Mouse (Mus musculus) ovary, postnatal 36 days (tissue): ENCODE measurements at regions not wholly inside any gene's neighbourhood (a gene's known extent, or its start where the extent isn't known, plus 50 kb on each side); places are given as distances from the start of the nearest gene placed in this dataset.
A peak's percentile ranks its signal among the peaks of the same experiment; 100 is the strongest.

Experiments
- DNase-seq: peaks from one replicate; pipeline ENCODE4 v3.0.0; 2022; ENCODE audit warnings: low spot score, mixed read lengths

- peak; percentile 10 for DNase-seq
These were observed 1400.5 kb upstream of the Lrrc6 start for GRCm38 (mm10) chr15:67901191-67901601.

- DNase-seq, result no peak
These were observed 1399.1 kb upstream of the Lrrc6 start for GRCm38 (mm10) chr15:67899772-67900171.

- peak; percentile 63 for DNase-seq
These were observed 1398.3 kb upstream of the Lrrc6 start for GRCm38 (mm10) chr15:67898959-67899403.

DNA sequence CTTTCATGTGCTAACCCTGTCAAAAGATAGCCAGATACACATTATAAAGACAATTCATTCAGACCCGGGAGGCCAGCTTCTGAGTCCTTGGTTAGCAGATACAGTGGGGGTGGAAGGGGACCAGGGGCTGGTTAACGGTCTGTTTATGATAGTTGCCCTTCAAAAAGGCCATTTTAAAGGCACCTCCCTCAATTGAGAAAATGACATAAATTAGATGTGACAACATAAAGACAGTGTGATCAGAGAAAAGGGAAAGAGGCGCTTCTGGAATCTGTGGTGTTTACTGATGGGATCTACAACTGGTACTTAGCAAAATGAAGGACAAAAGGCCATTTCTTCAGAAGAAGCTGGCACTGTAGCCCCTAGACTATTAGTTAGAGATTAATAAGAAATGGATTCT lies 1391.4 kb upstream of the Lrrc6 start:
- DNase-seq, result no peak

DNA sequence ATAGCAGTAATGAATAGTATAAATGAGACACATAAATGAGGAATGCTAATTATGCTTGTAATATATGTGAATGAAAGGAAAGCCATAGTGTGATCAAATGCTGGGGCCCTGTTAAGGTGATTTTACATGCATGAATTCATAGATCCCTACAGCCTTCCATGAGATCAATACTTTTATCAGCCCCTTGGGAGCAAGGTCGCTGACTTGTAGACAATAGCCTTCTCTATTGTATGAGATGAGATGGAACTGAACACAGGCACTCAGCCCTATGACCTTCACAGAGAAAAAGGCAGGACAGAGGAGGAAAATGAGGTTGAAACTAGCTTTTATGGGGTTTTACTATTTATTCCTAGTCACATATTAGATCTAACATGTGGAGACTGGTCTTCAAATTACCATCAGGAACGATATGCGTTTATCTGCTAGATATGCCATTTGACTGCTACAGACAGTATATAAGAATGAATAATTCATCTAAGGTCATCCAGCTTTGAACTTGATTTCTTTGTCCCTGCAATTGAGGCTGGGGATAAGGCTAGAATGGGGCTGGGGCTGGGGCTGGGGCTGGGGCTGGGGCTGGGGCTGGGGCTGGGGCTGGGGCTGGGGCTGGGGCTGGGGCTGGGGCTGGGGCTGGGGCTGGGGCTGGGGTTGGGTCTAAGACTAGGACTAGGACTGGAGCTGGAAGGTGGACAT lies 1390.0 kb upstream of the Lrrc6 start:
- no peak for DNase-seq

GRCm38 (mm10) chr15:67888548-67888947 lies 1387.8 kb upstream of the Lrrc6 start:
- no peak for DNase-seq

DNA sequence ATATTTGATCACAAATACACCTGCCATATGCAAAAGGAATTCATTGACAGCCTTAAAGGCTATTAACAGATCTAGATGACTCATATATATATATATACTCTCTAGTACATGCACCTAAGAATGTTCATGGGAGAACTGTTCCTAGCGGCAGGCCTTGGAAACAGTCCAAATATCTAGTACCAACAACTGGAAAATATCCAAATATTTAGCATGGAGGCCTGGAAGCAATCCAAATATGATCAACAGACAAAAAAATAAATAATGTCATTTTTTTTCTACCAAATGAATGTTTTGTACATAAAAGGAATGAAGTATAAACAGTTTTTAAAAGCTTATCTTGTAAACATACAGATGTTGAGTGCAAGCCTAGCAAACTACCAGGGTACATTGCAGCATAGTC lies 1354.6 kb upstream of the Lrrc6 start:
- no peak for DNase-seq

- DNase-seq, result no peak
These were observed 1349.4 kb upstream of the Lrrc6 start for GRCm38 (mm10) chr15:67850118-67850517.

GRCm38 (mm10) chr15:67845707-67846106 lies 1345.0 kb upstream of the Lrrc6 start:
- DNase-seq, result no peak

GRCm38 (mm10) chr15:67840671-67841070 lies 1340.0 kb upstream of the Lrrc6 start:
- no peak for DNase-seq

- DNase-seq, result no peak
These were observed 1325.2 kb upstream of the Lrrc6 start for GRCm38 (mm10) chr15:67825796-67826484.

GRCm38 (mm10) chr15:67823226-67823625 lies 1322.5 kb upstream of the Lrrc6 start:
- no peak for DNase-seq

GRCm38 (mm10) chr15:67799871-67800270 lies 1299.2 kb upstream of the Lrrc6 start:
- DNase-seq, result no peak

DNA sequence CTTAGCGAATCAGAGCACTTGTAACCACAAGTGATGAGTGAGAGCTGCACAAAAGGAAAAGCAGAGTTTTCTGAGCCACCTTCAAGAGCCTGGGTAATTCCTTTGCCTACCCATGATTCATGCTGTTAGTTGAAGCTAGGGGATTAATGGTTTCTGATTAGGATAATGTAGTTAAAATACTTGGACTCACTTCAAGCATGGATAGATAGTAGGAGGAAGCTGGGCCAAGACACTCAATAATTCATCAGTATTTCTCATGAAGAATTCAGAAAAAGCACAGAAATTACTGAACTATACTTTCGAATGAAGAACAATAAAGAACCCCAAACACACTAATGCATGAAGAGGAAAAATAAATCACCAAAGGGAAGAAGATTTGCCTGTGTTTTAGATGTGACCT lies 1294.9 kb upstream of the Lrrc6 start:
- no peak for DNase-seq

- no peak for DNase-seq
These were observed 1292.1 kb upstream of the Lrrc6 start for GRCm38 (mm10) chr15:67792822-67793221.

DNA sequence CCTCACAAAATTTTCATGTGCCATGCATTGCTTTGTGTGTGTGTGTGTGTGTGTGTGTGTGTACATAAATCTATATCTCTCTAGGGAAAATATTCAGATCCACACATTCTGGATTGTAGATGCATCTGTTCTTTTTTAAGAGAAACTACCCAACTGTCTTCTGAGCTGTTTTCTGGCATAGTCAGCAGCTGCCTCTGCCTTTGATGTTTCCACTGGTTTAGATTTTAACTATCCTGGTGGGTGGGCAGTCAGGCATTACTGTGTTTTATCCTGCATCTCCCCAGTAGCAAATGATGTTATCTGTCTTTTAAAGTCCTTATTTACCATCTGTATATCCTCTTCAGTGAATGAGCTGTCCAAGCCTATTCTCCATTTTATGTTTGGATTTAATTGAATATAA lies 1287.9 kb upstream of the Lrrc6 start:
- DNase-seq, result no peak

DNA sequence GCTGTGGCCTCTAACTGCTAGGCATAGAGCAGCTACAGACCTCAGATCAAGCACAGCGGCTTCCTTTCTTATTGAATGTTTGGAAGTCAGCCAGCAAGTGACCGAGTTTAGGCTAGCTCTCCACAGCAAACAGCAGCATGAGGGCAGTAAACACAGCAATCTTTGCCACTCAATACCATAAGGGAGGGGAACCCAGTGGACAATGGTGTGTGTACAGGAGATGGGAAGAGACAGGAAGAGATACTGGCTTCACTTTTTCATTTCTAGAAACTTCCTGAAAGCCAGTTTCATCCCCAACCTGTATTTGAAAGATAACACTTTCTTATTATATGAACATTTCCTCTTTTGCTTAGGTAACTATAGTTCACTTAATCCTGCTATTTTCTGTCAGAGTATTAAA lies 1284.9 kb upstream of the Lrrc6 start:
- no peak for DNase-seq

DNA sequence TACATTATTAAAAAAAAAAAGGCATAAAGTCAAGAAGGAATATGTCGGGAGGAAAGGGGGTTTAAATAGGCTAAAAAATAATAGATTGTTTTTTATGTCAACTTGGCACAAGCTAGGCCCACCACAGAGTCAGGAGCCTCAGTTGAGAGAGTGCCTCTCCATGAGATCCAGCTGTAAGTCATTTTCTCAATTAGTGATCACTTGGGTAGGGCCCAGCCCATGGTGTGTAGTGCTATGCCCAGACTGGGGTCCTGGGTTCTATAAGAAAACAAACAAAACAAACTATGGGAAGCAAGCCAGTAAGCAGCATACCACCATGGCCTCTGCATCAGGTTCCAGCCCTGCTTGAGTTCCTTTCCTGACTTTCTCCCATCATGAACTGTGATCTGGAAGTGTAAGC lies 1283.0 kb upstream of the Lrrc6 start:
- DNase-seq, result no peak

DNA sequence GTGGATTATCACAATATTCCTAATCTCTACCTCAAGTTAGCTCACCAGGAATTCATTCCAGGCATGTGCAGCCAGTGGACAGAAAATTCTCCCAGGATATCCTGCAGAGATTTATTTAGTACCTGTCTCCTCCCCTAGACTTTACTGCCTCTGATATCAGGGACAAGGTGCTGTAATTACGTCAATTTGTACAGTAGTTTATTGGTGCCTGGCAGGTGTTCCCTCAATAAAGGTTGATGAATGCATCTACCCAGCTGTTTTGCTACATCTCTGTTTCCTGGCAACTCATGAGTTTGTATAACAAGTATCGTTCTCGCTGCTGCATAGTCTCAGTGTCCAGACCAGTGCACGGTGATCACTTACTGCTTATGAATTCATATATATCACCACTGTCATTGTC lies 1281.8 kb upstream of the Lrrc6 start:
- DNase-seq, result no peak

GRCm38 (mm10) chr15:67780856-67781255 lies 1280.1 kb upstream of the Lrrc6 start:
- DNase-seq, result no peak

- DNase-seq, result no peak
These were observed 1266.9 kb upstream of the Lrrc6 start for GRCm38 (mm10) chr15:67767624-67768023.

GRCm38 (mm10) chr15:67759221-67759620 lies 1258.5 kb upstream of the Lrrc6 start:
- no peak for DNase-seq

DNA sequence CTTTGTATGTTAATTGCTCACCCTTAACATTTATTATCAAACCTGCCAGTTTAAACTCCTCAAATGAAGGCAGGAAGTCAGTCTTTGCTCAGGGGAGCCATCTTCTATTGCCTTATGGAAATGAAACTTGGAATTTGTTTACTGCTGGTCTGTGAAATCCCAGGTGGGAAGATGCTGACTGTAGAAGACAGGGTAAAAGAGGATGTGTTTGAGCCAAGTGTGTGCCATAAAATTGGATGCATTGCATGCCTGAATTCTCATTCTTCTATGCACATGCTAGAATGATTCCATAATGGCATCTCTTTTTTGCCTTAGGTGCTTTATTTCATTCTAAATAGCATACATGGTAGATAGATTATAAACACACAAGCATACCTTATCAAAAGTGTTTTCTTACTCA lies 1249.9 kb upstream of the Lrrc6 start:
- no peak for DNase-seq

DNA sequence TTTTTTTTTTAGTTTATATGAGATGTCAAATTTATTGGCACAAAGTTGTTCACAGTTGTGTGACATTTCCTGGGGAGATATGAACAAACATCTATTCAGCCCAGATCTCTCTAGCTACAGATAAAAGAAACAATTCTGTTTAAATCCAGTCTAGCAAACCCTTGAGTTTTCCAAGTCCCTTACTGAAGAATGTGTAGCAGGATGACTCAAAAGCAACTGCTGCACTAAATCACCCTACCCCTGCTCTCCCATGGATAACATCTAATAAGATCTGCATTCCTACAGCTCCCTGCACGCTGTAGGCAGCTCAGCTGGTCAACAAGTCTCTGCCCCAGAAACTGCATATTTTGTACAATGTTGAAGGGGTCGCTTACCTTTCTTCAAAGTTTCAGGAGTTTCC lies 1242.6 kb upstream of the Lrrc6 start:
- DNase-seq, result no peak
